Mouse (Mus musculus): ENCODE measurements at regions not wholly inside any gene's neighbourhood (a gene's known extent, or its start where the extent isn't known, plus 50 kb on each side); places are given as distances from the start of the nearest gene placed in this dataset.
A peak's percentile ranks its signal among the peaks of the same experiment; 100 is the strongest.
"Not testable (repeated sequence)": the region's sequence is repeated elsewhere in the genome, so short reads cannot be mapped to it uniquely, and the experiment has no call there.

- not testable (repeated sequence) for H3K9ac ChIP-seq (ENCODE audit: low read depth, low read length); ATAC-seq; H3K36me3 ChIP-seq (ENCODE audit: control insufficient read depth, insufficient read depth, low read length); H3K4me3 ChIP-seq (ENCODE audit: low read length); H3K27me3 ChIP-seq (replicated peaks; ENCODE audit: control insufficient read depth, insufficient read depth, low read length); H3K27ac ChIP-seq (ENCODE audit: low read length); H3K4me2 ChIP-seq (ENCODE audit: low read depth, low read length); H3K9me3 ChIP-seq (ENCODE audit: control insufficient read depth, low read length); H3K4me1 ChIP-seq (ENCODE audit: control insufficient read depth, insufficient read depth, low read length)
- 78% methylated on average over 11 of the region's 11 CpGs for WGBS
Observed at GRCm38 (mm10) chr14:27562564-27562963, 54.3 kb upstream of the Ccdc66 start.

- H3K27ac ChIP-seq (ENCODE audit: low read length); H3K9ac ChIP-seq (ENCODE audit: low read depth, low read length); H3K4me2 ChIP-seq (ENCODE audit: low read depth, low read length); ATAC-seq; H3K9me3 ChIP-seq (ENCODE audit: control insufficient read depth, low read length); H3K4me1 ChIP-seq (ENCODE audit: control insufficient read depth, insufficient read depth, low read length); H3K36me3 ChIP-seq (ENCODE audit: control insufficient read depth, insufficient read depth, low read length); H3K27me3 ChIP-seq (replicated peaks; ENCODE audit: control insufficient read depth, insufficient read depth, low read length); H3K4me3 ChIP-seq (ENCODE audit: low read length): not testable (repeated sequence)
- 87% methylated on average over 9 of the region's 9 CpGs for WGBS
Observed at GRCm38 (mm10) chr14:27561974-27562373, 53.7 kb upstream of the Ccdc66 start.

DNA sequence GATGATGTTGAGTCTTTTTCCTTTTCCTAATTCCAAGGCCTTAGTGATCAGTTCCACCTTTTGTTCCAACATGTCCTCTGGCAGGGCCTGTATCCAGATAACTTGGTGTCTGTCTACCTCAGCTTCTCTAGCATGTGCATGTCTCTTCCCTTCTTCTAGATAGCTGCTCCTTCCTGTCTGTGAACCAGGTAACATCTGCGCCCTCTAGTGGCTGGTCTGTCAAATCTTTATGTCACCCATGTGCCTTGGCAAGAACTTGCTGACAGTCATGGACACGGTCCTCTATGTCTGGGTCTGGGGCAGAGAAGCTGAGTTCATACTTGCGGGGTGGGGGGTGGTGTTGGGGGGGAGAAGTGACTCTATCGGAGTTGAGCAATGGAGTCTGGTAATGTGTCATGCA is 52.2 kb upstream of the Ccdc66 start:
- H3K9me3 ChIP-seq (ENCODE audit: control insufficient read depth, low read length), result no peaks in the 10 kb centered on the region
- ATAC-seq, result 0 out of 2 replicates have a peak, but pooled peaks have one; percentile 42
- H3K9ac ChIP-seq (ENCODE audit: low read depth, low read length), result no peak overlapping the region
- H3K27ac ChIP-seq (ENCODE audit: low read length), result no peak overlapping the region
- 40% methylated on average over 4 of the region's 4 CpGs for WGBS
- no peaks in the 10 kb centered on the region for H3K36me3 ChIP-seq (ENCODE audit: control insufficient read depth, insufficient read depth, low read length)
- H3K4me2 ChIP-seq (ENCODE audit: low read depth, low read length), result no peak overlapping the region
- H3K4me1 ChIP-seq (ENCODE audit: control insufficient read depth, insufficient read depth, low read length), result no peaks in the 10 kb centered on the region
- H3K27me3 ChIP-seq (replicated peaks; ENCODE audit: control insufficient read depth, insufficient read depth, low read length), result no peaks in the 10 kb centered on the region
- H3K4me3 ChIP-seq (ENCODE audit: low read length), result no peak overlapping the region

- Histone ChIP-seq H3K27me3 (replicated peaks; ENCODE audit: control insufficient read depth, insufficient read depth, low read length) (no peaks in the 10 kb centered on the region), H3K4me3 (ENCODE audit: low read length) (no peak overlapping the region), H3K9ac (ENCODE audit: low read depth, low read length) (no peak overlapping the region), H3K4me1 (ENCODE audit: control insufficient read depth, insufficient read depth, low read length) (no peaks in the 10 kb centered on the region), H3K27ac (ENCODE audit: low read length) (no peak overlapping the region), H3K9me3 (ENCODE audit: control insufficient read depth, low read length) (no peaks in the 10 kb centered on the region), H3K36me3 (ENCODE audit: control insufficient read depth, insufficient read depth, low read length) (no peaks in the 10 kb centered on the region), H3K4me2 (ENCODE audit: low read depth, low read length) (no peak overlapping the region)
- ATAC-seq, result no peak
- 51% methylated on average over 3 of the region's 3 CpGs for WGBS
Observed at GRCm38 (mm10) chr14:27558794-27559491, 50.7 kb upstream of the Ccdc66 start.

All from intestine, embryonic 16.5 days (tissue).